Mouse (Mus musculus) thymus, adult 2 months (tissue): Measurements from ENCODE around the gene Epha1.

ENCODE experiments used
- CTCF ChIP-seq: fragments of 200-500 bp; IDR thresholded peaks from 2 replicates; pipeline ENCODE4 v1.5.1; 2012; ENCODE audit warnings: mild to moderate bottlenecking, control low read depth, low read length, moderate library complexity, borderline replicate concordance; ENCODE audit not compliant: control insufficient read depth, poor library complexity, insufficient read depth; ENCODE audit errors: extremely low read depth
- POLR2A ChIP-seq: fragments of 200-500 bp; IDR thresholded peaks from 2 replicates; pipeline ENCODE4 v1.6.1; 2012; ENCODE audit warnings: mild to moderate bottlenecking, low read length, control low read depth, moderate library complexity; ENCODE audit not compliant: control insufficient read depth, poor library complexity, insufficient read depth; ENCODE audit errors: extremely low read depth

- TF ChIP-seq CTCF (no peak), POLR2A (no peak)
These were observed 33.1 kb downstream of the Epha1 start for GRCm38 (mm10) chr6:42339981-42340380.
